Mouse (Mus musculus): ENCODE results near the gene Ccdc63.
"Not testable (repeated sequence)": the region's sequence is repeated elsewhere in the genome, so short reads cannot be mapped to it uniquely, and the experiment has no call there.

The Ccdc63 gene

GRCm38 (mm10) chr5:122148107-122148506, 7.5 kb upstream of the Ccdc63 start:
- no peak for DNase-seq

- DNase-seq: no peak
These were observed 6.0 kb upstream of the Ccdc63 start for GRCm38 (mm10) chr5:122146609-122147008.

- DNase-seq: no peak
These were observed 5.5 kb upstream of the Ccdc63 start for GRCm38 (mm10) chr5:122146056-122146580.

DNA sequence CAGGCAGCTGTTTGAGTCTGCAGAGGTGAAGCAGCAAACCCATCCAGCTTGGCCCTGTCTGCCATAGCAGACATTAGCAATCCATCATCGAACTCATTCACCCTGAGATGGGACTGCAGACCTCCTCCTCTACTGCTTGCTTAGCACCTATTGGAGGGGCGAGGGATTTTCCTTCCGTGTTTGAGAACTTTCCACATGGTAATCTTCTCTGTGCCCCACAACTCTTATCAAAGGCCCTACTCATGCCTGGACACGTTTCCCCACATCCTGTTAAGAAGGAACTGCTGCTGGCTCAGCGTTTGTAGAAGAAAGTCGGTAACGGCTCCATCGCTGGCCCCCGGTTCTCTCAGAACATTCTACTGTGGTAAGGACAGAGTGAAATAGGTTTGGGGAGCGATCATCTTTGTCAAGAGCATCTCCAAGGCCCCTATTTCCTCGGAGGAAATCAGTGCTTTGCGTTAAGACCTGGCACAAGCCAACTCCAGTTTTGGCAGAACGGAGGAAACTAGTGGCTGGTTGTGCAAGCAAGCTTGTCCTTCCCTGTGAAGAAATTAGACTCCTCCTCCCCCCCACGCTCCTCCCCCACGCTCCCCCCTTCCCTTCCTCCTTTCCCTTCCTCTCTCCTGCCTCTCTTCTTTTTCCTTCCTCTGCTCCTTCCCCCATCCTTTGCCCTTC, 4.9 kb upstream of the Ccdc63 start:
- peak in 1 of 2 experiments; percentile 20 for DNase-seq

- DNase-seq: no peak
These were observed 4.2 kb upstream of the Ccdc63 start for GRCm38 (mm10) chr5:122144825-122145224.

DNA sequence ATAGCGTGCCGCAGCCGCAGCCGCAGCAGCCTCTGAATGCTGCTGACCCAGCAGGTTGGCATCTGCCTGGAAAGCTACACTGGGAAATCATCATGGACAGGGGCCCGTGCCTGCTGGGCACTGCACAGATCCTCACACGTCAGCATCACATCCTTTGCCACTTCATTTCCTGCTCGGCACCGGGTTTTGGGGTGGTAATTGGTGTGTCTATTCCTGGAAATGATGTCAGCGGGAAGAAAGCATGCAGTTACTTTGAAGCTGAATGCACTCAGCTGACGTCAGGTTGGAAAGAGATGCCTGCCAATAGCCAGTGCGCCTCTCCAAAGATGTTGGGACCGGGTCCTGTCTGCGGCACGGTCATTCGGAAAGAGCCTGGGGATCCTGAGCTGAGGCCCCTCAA, 2.9 kb upstream of the Ccdc63 start:
- DNase-seq: peak; percentile 64 to 70

GRCm38 (mm10) chr5:122142230-122142992, 1.8 kb upstream of the Ccdc63 start:
- DNase-seq: peak; percentile 55 to 76

- DNase-seq: not testable (repeated sequence)
These were observed 852 bp downstream of the Ccdc63 start for GRCm38 (mm10) chr5:122139771-122140170.

- no peak for DNase-seq
These were observed 1.8 kb downstream of the Ccdc63 start for GRCm38 (mm10) chr5:122138856-122139255.

- DNase-seq: no peak
These were observed 3.9 kb downstream of the Ccdc63 start for GRCm38 (mm10) chr5:122136508-122137408.

- peak; percentile 37 to 51 for DNase-seq
These were observed 5.2 kb downstream of the Ccdc63 start for GRCm38 (mm10) chr5:122135290-122135882.

DNA sequence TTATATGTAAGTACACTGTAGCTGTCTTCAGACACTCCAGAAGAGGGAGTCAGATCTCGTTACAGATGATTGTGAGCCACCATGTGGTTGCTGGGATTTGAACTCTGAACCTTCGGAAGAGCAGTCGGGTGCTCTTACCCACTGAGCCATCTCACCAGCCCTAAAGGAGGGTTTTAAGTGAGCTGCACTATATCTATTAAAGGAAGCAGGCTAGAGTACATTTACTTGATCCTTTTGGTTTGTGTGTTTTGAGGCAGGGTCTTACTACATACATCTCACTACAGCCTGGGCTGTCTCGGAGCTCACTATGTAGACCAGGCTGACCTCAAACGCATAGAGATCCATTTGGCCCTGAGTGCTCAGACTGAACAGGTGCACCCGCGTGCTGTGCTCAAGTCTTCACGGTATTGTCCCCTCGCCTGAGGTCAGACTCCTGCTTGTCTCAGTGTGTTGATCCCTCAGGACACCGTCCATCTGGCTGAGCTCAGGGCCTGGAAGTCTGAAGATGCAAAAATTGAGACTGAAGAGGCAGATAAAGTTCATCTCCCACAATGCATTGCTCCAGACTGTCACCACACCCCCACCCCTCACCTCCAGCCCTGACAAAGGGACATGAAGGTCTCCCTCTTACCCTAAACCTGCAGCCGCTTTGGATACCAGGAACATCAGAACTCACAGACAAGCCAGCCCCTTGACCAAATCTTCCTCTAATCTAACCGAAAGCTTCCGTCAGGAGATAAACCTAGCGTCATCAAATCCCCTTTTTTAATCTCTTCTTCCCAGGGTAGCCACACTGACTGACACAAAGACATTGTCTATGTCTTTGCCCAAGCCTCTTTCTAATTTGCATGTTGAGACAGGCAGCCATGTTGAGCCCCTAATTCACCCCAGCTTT, 6.0 kb downstream of the Ccdc63 start:
- DNase-seq: peak; percentile 46 to 65

GRCm38 (mm10) chr5:122133050-122133389, 7.6 kb downstream of the Ccdc63 start:
- no peak for DNase-seq

GRCm38 (mm10) chr5:122132167-122133049, 8.2 kb downstream of the Ccdc63 start:
- peak in 1 of 2 experiments; percentile 17 for DNase-seq

DNA sequence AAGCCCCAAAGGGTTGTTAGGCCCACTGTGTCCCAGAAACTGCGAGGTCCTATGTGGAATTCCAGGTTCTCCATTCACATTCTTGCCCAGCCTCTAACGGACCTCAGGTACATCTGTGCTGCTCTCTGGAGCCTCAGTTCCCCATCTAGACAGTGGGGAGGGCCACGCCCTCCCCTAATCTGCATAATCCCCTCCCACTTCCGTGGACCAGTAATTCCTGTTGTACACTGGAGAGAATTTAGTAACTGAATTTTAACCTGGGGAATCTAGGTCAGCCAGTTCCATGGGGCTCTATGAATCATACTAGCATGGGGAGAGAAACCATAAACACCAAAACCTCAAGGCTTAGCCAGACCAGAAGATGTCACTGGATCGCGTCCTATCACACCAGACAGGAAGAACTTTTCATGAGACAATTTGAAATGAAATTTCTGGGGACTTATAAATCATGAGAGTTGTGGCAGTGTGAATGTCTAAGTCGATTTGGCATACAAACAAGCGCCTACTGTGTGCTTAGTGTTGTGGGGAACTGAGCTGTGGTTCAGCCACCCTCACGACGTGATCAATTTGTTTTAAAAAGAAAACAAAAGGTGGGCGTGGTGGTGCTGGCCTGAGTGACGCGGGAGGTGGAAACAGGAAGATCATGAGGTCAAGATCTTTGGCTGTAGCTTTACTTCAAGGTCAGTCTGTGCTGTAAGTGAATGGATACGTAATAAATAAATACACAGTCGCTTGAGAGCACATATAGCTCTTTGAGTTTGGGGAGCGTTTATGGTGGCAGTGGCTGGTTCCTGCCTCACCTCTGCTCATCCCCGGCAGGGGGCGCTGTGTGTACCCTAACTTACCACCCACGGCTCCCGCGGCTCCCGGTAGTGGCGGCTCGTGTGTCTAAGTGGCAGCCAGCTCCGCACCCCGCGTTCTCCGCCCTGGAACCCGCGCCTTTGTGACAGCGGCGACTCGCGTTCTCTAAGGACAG, 9.3 kb downstream of the Ccdc63 start:
- peak; percentile 90 to 93 for DNase-seq

GRCm38 (mm10) chr5:122130341-122130998, 10.2 kb downstream of the Ccdc63 start:
- DNase-seq: peak; percentile 81 to 87

- peak; percentile 75 to 87 for DNase-seq
These were observed 11.5 kb downstream of the Ccdc63 start for GRCm38 (mm10) chr5:122129068-122129655.

DNA sequence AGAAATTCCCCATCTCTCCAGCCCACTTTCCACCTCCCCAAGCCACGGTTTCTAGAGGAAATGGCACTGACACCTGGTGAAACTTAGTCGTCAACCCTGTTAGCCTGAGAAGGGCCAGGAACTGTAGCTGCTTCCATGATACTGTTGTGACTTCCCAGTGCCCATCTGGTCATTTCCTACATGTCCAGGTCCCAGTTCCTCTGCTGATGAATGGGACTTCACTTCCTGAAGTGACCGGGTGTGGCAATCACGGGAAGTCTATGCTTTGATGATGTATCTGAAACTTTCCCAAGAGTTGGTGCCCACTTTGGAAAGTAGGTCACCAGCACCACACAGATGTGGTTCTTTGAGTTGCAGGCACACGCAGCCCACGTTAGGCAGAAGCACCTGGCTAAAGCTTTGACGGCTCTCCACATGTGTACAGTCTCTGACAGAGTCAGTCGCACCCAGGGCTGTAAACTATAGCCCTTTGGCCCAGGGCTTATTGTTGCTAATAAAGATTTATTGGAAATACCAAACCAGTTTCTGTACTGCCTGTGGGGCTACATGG, 15.3 kb downstream of the Ccdc63 start:
- no peak for DNase-seq
